Mouse (Mus musculus) gastrocnemius, adult 2 months (tissue): ENCODE data around the gene Hist1h4k. TPM values are rescaled to one million over a fixed set of nuclear protein-coding genes. Genes with fewer than 3 reads are reported as not detected.

Experiments used
- DNase-seq: peaks from one replicate; pipeline ENCODE4 v3.0.0; 2022
- H3K27ac ChIP-seq: fragments of 200-600 bp; 2 replicates; pipeline ENCODE4 v1.8.1; 2022; ENCODE audit warnings: mild to moderate bottlenecking
- H3K4me3 ChIP-seq: fragments of 200-600 bp; 2 replicates; pipeline ENCODE4 v1.8.1; 2022; ENCODE audit warnings: mild to moderate bottlenecking, moderate library complexity
- CTCF ChIP-seq: fragments of 200-600 bp; IDR thresholded peaks from 2 replicates; pipeline ENCODE4 v1.8.1; 2022; ENCODE audit warnings: antibody characterized with exemption, mild to moderate bottlenecking, moderate library complexity
- intact Hi-C: fragments of 180-260 bp; cut with DNase I; formaldehyde crosslinking; loops from one replicate; pipeline ENCODE4 v1.15.1; 2025
- total RNA-seq, 2 experiments: library from RNA; stranded (reverse); gene quantifications; 2 replicates each; pipeline ENCODE4 v1.2.3; 2021

Hist1h4k gene
- total RNA-seq, 2 experiments from 2014 or later = 12.0 to 12.2 TPM

GRCm38 (mm10) chr13:21753051-21753523 is 2.8 kb upstream of the Hist1h4k start:
- intact Hi-C loops = loop anchor here (5.0 kb wide), 1 partner anchor 36 kb away; the partner anchor contains the start of genes Hist1h2ai, Hist1h2bl and Hist1h3h
- Histone ChIP-seq H3K4me3 (peak overlapping the region; percentile 77), H3K27ac (peak overlapping the region; percentile 85)
- no peak for DNase-seq
- no peak for TF ChIP-seq CTCF

GRCm38 (mm10) chr13:21752356-21752755 is 2.1 kb upstream of the Hist1h4k start:
- H3K4me3 ChIP-seq = no peak overlapping the region
- H3K27ac ChIP-seq = no peak overlapping the region
- intact Hi-C loops = loop anchor here (5.0 kb wide), 1 partner anchor 35 kb away; the partner anchor contains the start of genes Hist1h2ai, Hist1h2bl and Hist1h3h

GRCm38 (mm10) chr13:21751827-21752226 is 1.5 kb upstream of the Hist1h4k start:
- no peak for TF ChIP-seq CTCF
- no peak overlapping the region for H3K4me3 ChIP-seq
- intact Hi-C loops = loop anchor here (2.0 to 5.0 kb wide), 2 partner anchors 17 to 35 kb away; partner anchors contain the start of genes Hist1h2ai, Hist1h2bl, Hist1h3h and Hist1h4j
- no peak overlapping the region for H3K27ac ChIP-seq
- no peak for DNase-seq

More at GRCm38 (mm10) chr13:21752356-21752755, 2.1 kb upstream of the Hist1h4k start:
- TF ChIP-seq CTCF = no peak
- DNase-seq = no peak

GRCm38 (mm10) chr13:21751417-21751816 is 1.1 kb upstream of the Hist1h4k start:
- no peak overlapping the region for H3K27ac ChIP-seq
- intact Hi-C loops = loop anchor here (2.0 to 5.0 kb wide), 2 partner anchors 17 to 34 kb away; partner anchors contain the start of genes Hist1h2ai, Hist1h2bl, Hist1h3h and Hist1h4j
- no peak for TF ChIP-seq CTCF
- no peak for DNase-seq
- no peak overlapping the region for H3K4me3 ChIP-seq

GRCm38 (mm10) chr13:21749387-21750158 is 732 bp downstream of the Hist1h4k start:
- Histone ChIP-seq H3K27ac (no peak overlapping the region; the same call in 1 of the 2 replicates), H3K4me3 (peak overlapping the region; percentile 69)
- no peak for TF ChIP-seq CTCF
- DNase-seq = no peak
- intact Hi-C loops = loop anchor here (2.0 to 5.0 kb wide), 2 partner anchors 15 to 32 kb away; partner anchors contain the start of genes Hist1h2ai, Hist1h2bl, Hist1h3h and Hist1h4j

- no peak overlapping the region for H3K4me3 ChIP-seq
- intact Hi-C loops = no loop called here
- DNase-seq = no peak
- TF ChIP-seq CTCF = no peak
- no peak overlapping the region for H3K27ac ChIP-seq
Observed at GRCm38 (mm10) chr13:21745006-21745405, 5.3 kb downstream of the Hist1h4k start.

GRCm38 (mm10) chr13:21734906-21735767 is 15.2 kb downstream of the Hist1h4k start, which contains the start of gene Hist1h4j:
Gene Hist1h4j (plus strand): TSS chr13:21735064.
- Histone ChIP-seq H3K27ac (peak within 1 kb of the TSS; percentile 74), H3K4me3 (peak within 1 kb of the TSS; percentile 74)
- peak; percentile 60 for DNase-seq
- intact Hi-C loops = loop anchor here (1.0 to 2.0 kb wide), 2 partner anchors 16 to 21 kb away; partner anchors contain the start of gene Hist1h4k

- H3K27ac ChIP-seq = peak overlapping the region; percentile 74
- peak; percentile 65 for DNase-seq
- intact Hi-C loops = loop anchor here (1.0 to 2.0 kb wide), 2 partner anchors 17 to 20 kb away; partner anchors contain the start of gene Hist1h4k
- TF ChIP-seq CTCF = peak; percentile 91
- peak overlapping the region; percentile 74 for H3K4me3 ChIP-seq
Observed at GRCm38 (mm10) chr13:21734010-21734905, 16.0 kb downstream of the Hist1h4k start.

- TF ChIP-seq CTCF = no peak
- intact Hi-C loops = no loop called here
- no peak overlapping the region for H3K4me3 ChIP-seq
- DNase-seq = no peak
- no peak overlapping the region for H3K27ac ChIP-seq
Observed at GRCm38 (mm10) chr13:21733466-21733865, 16.8 kb downstream of the Hist1h4k start.

GRCm38 (mm10) chr13:21729544-21729943 is 20.8 kb downstream of the Hist1h4k start:
- no peak overlapping the region for H3K27ac ChIP-seq
- no peak for TF ChIP-seq CTCF
- DNase-seq = no peak
- intact Hi-C loops = no loop called here
- no peak overlapping the region for H3K4me3 ChIP-seq

GRCm38 (mm10) chr13:21727948-21728572 is 22.2 kb downstream of the Hist1h4k start:
- intact Hi-C loops = no loop called here
- Histone ChIP-seq H3K27ac (no peak overlapping the region), H3K4me3 (no peak overlapping the region)
- TF ChIP-seq CTCF = no peak
- DNase-seq = no peak
